Mouse (Mus musculus): ENCODE measurements around the gene Myo3a.

Gene Myo3a

GRCm38 (mm10) chr2:22620534-22620933 lies 393.2 kb downstream of the Myo3a start:
- DNase-seq (ENCODE audit: low read depth, low spot score), result no peak

- DNase-seq (ENCODE audit: low read depth, low spot score), result no peak
Observed at GRCm38 (mm10) chr2:22620978-22621827, 393.9 kb downstream of the Myo3a start.

- no peak for DNase-seq (ENCODE audit: low read depth, low spot score)
Observed at GRCm38 (mm10) chr2:22621828-22622731, 394.8 kb downstream of the Myo3a start, which contains the start of gene Gad2. TSS of gene Gad2 (plus strand) at chr2:22622205.

- DNase-seq (ENCODE audit: low read depth, low spot score), result no peak
Observed at GRCm38 (mm10) chr2:22623111-22624070, 396.1 kb downstream of the Myo3a start.

GRCm38 (mm10) chr2:22624188-22624975 lies 397.1 kb downstream of the Myo3a start:
- DNase-seq (ENCODE audit: low read depth, low spot score), result no peak

GRCm38 (mm10) chr2:22625096-22625960 lies 398.0 kb downstream of the Myo3a start:
- DNase-seq (ENCODE audit: low read depth, low spot score), result no peak

- no peak for DNase-seq (ENCODE audit: low read depth, low spot score)
Observed at GRCm38 (mm10) chr2:22627147-22627666, 399.9 kb downstream of the Myo3a start.

- DNase-seq (ENCODE audit: low read depth, low spot score), result no peak
Observed at GRCm38 (mm10) chr2:22627819-22628432, 400.6 kb downstream of the Myo3a start.

- no peak for DNase-seq (ENCODE audit: low read depth, low spot score)
Observed at GRCm38 (mm10) chr2:22634766-22635165, 407.5 kb downstream of the Myo3a start.

- DNase-seq (ENCODE audit: low read depth, low spot score), result no peak
Observed at GRCm38 (mm10) chr2:22646134-22646533, 418.8 kb downstream of the Myo3a start.

GRCm38 (mm10) chr2:22648394-22648793 lies 421.1 kb downstream of the Myo3a start:
- no peak for DNase-seq (ENCODE audit: low read depth, low spot score)

- DNase-seq (ENCODE audit: low read depth, low spot score), result no peak
Observed at GRCm38 (mm10) chr2:22651826-22652225, 424.5 kb downstream of the Myo3a start.

- DNase-seq (ENCODE audit: low read depth, low spot score), result no peak
Observed at GRCm38 (mm10) chr2:22663731-22664130, 436.4 kb downstream of the Myo3a start.

Measured in brain, embryonic 18.5 days (tissue).